Mouse (Mus musculus) lung, postnatal 0 days (tissue): Measurements from ENCODE around the gene Wwp2.

Experiments
- CTCF ChIP-seq: IDR thresholded peaks from 2 replicates; pipeline ENCODE4 v1.5.1; 2016; ENCODE audit warnings: antibody characterized with exemption, mild to moderate bottlenecking
- EP300 ChIP-seq: IDR thresholded peaks from 2 replicates; pipeline ENCODE4 v1.6.1; 2016; ENCODE audit warnings: antibody characterized with exemption, mild to moderate bottlenecking, control low read depth

DNA sequence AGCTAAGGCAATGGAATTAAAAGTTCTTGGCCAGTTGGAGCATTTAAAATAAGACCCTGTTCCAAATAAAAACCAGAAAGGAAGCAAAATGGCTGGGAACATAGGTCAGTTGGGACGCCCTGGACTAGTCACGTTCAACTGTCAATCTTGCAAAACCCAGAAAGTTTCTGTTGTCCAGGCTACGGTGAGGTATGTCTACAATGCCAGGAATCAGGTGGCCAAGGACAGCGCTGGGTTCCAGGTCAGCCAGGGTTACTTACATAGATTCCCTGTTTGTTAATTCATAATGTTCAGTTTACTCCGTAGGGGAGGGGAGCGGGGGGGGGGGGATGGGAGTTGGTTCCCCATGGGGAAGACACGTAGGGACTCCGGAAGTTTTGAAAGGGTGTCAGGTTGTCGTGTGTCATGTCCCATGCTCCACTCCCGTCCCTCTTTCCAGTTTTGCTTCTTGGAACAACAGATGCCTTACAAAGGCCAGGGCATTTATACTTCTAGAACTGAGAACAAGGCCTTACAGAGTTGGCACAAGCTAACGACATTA, 674 bp upstream of the Wwp2 start:
- TF ChIP-seq CTCF (no peak), EP300 (no peak)
